Mouse (Mus musculus) heart, embryonic 10.5 days (tissue): ENCODE results near the gene Slc9a4. TPM values are rescaled to one million over a fixed set of nuclear protein-coding genes. Genes with fewer than 3 reads are reported as not detected.
"Not testable (repeated sequence)": the region's sequence is repeated elsewhere in the genome, so short reads cannot be mapped to it uniquely, and the experiment has no call there.

ENCODE experiments used
- DNase-seq: peaks from one replicate; pipeline ENCODE4 v3.0.0-alpha.2; 2017; ENCODE audit warnings: low spot score
- H3K27ac ChIP-seq: fragments of 300-500 bp; sonication (generic); 2 replicates; pipeline ENCODE4 v1.5.1; 2016; ENCODE audit warnings: mild to moderate bottlenecking
- H3K27me3 ChIP-seq: fragments of 300-500 bp; sonication (generic); 2 replicates; pipeline ENCODE4 v1.6.1; 2016; ENCODE audit warnings: mild to moderate bottlenecking; ENCODE audit not compliant: poor library complexity, insufficient read depth, severe bottlenecking
- H3K36me3 ChIP-seq: fragments of 300-500 bp; sonication (generic); 2 replicates; pipeline ENCODE4 v1.6.1; 2016; ENCODE audit warnings: mild to moderate bottlenecking, moderate library complexity
- H3K4me1 ChIP-seq: fragments of 300-500 bp; sonication (generic); 2 replicates; pipeline ENCODE4 v1.6.1; 2016; ENCODE audit warnings: mild to moderate bottlenecking
- H3K4me3 ChIP-seq: fragments of 300-500 bp; sonication (generic); 2 replicates; pipeline ENCODE4 v1.5.1; 2016; ENCODE audit warnings: mild to moderate bottlenecking, moderate library complexity
- H3K9me3 ChIP-seq: fragments of 300-500 bp; sonication (generic); 2 replicates; pipeline ENCODE4 v1.6.1; 2016; ENCODE audit warnings: mild to moderate bottlenecking, moderate library complexity
- WGBS: fragments of 180-500 bp; shearing (Covaris S2); methylation state at CpG from one replicate; pipeline ENCODE4 v1.1.7; 2016; 5-methylcytosine and 5-hydroxymethylcytosine counted together
- polyA plus RNA-seq: library from polyadenylated mRNA; unstranded; fragments of >200 nt; fragmentation: Nextera tagmentation; extraction: Ambion mirVana; gene quantifications from 2 replicates; pipeline ENCODE4 v1.2.1, GENCODE M21; 2016

The Slc9a4 gene
- polyA plus RNA-seq, 1 experiment from 2014 or later, result not detected

GRCm38 (mm10) chr1:40659017-40659416 lies 79.1 kb downstream of the Slc9a4 start:
- no peak for DNase-seq
- H3K27ac ChIP-seq, result no peak overlapping the region
- H3K9me3 ChIP-seq, result no peaks in the 10 kb centered on the region
- H3K27me3 ChIP-seq, result no peaks in the 10 kb centered on the region
- peaks cover 3% of the 10 kb centered on the region; the same call in 1 of the 2 replicates for H3K4me1 ChIP-seq
- H3K4me3 ChIP-seq, result no peak overlapping the region
- 62% methylated on average over 12 of the region's 12 CpGs for WGBS
- H3K36me3 ChIP-seq, result no peaks in the 10 kb centered on the region

DNA sequence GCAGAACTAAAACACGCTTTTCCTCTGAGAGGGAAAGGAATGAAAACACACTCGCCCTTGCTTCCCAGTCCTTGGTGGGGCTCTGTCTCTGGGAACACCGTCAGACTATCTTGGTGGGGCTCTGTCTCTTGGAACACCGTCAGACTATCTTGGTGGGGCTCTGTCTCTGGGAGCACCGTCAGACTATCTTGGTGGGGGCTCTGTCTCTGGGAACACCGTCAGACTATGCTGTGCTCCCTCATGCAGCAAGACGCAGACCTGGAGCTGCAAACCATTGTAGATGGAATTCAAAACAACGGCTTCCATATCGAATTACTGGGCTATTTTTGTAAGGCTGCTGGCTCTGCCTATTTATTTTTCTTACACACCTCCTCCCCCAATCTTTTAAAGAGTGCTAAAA lies 79.6 kb downstream of the Slc9a4 start:
- Histone ChIP-seq H3K9me3 (no peaks in the 10 kb centered on the region), H3K27ac (no peak overlapping the region)

DNA sequence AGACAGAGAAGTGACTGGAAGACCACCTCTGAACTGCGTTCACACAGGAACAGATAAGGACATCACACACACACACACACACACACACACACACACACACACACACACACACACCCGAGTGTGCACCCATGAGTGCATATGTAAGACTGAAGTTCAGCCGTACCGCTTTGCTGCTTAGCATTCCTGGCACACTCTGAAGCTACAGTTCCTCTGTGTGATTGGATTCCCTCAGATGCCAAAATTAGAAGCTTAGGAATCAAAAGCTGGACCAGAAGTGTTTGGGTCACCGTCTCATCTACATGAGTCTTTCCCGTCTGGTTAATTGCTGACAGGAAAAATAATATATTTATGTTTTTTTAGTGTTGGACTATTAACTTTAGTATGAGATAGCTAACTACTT lies 81.0 kb downstream of the Slc9a4 start:
- Histone ChIP-seq H3K27ac (no peak overlapping the region), H3K4me3 (no peak overlapping the region), H3K27me3 (peaks cover 11% of the 10 kb centered on the region; the same call in 1 of the 2 replicates), H3K4me1 (peaks cover 3% of the 10 kb centered on the region; the same call in 1 of the 2 replicates), H3K9me3 (no peaks in the 10 kb centered on the region), H3K36me3 (no peaks in the 10 kb centered on the region)
- 76% methylated on average over 6 of the region's 6 CpGs for whole genome bisulfite sequencing
- DNase-seq, result no peak

More for the DNA sequence above, 79.6 kb downstream of the Slc9a4 start:
- Histone ChIP-seq H3K36me3 (no peaks in the 10 kb centered on the region), H3K27me3 (no peaks in the 10 kb centered on the region), H3K4me1 (peaks cover 3% of the 10 kb centered on the region; the same call in 1 of the 2 replicates), H3K4me3 (no peak overlapping the region)
- DNase-seq, result no peak
- WGBS, result 46% methylated on average over 9 of the region's 9 CpGs

DNA sequence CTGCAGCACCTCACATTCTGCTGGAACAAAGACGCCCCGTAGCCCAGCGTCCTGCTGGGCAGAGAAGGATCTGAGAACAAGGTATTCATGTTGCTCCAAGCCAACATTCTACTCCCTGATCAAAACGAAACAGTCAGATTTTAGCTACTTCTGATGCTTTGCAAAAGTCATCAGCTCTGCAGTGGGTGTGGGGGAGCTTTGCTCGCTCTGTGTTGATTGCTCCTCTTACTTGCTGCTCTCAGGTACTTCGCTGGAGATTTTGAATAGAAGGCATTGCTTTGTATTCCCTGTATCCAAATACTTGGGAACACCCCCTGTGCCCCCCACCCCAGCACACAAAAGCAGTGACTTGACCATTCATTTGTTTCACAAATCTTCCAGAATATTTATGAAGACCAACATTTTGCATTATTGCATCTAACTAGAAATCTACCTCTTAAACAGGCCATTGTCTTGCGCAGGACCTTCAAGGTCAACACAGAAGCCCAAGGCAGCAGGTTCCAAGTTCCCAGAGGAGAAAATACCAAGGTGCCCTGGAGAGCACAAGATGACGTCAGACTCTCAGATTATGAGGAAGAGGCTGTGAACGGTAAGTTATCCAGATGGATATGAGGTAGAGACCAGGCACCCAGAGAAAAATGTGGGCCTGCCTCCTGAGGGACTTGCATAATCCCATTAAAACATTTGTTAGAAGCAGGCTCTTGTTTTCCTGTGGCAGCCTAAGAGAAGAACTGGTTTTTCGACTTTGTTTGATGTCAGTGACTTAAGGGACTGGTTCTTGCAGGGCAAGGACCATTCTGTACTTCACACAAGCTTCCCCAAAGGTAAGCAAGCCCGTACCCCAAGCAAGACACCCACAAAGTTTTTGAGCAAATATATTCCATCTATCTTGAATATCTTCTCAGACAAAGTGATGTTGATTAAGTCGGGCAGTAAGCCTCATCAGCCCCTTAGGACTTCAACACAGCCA lies 85.8 kb downstream of the Slc9a4 start:
- Histone ChIP-seq H3K27ac (no peak overlapping the region), H3K9me3 (no peaks in the 10 kb centered on the region), H3K27me3 (peaks cover 16% of the 10 kb centered on the region; the same call in 1 of the 2 replicates), H3K36me3 (no peaks in the 10 kb centered on the region), H3K4me1 (no peaks in the 10 kb centered on the region), H3K4me3 (no peak overlapping the region)
- DNase-seq, result no peak
- 22% methylated on average over 12 of the region's 12 CpGs for WGBS

GRCm38 (mm10) chr1:40667442-40667841 lies 87.6 kb downstream of the Slc9a4 start:
- not testable (repeated sequence) for DNase-seq, H3K36me3 ChIP-seq, H3K27ac ChIP-seq, H3K4me3 ChIP-seq, H3K4me1 ChIP-seq, H3K9me3 ChIP-seq
- WGBS, result 5% methylated on average over 3 of the region's 3 CpGs
- peaks cover 16% of the 10 kb centered on the region; the same call in 1 of the 2 replicates for H3K27me3 ChIP-seq

DNA sequence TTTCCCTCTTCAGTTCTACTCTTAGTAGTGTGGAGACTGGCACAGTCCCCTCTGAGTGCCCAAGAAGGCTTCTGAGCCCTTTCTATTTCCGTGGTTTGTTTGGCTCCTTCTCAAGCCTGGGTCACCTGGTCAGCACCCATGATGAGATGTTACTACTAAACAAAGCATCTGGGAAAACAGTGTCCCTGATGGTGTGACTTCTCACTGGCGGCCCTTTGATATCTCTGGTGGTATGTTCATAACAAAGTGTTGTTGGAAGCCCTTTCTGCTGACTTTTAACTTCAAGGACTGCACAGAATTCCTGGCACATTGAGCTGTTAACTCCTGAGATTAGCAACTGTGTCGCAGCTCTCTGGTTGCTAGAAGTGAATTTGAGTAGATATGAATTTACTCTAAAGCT lies 90.1 kb downstream of the Slc9a4 start:
- no peak for DNase-seq
- Histone ChIP-seq H3K36me3 (no peaks in the 10 kb centered on the region), H3K4me3 (no peak overlapping the region), H3K27ac (no peak overlapping the region), H3K4me1 (no peaks in the 10 kb centered on the region), H3K27me3 (peaks cover 13% of the 10 kb centered on the region; the same call in 1 of the 2 replicates), H3K9me3 (no peaks in the 10 kb centered on the region)
- WGBS, result 53% methylated on average over 3 of the region's 3 CpGs

DNA sequence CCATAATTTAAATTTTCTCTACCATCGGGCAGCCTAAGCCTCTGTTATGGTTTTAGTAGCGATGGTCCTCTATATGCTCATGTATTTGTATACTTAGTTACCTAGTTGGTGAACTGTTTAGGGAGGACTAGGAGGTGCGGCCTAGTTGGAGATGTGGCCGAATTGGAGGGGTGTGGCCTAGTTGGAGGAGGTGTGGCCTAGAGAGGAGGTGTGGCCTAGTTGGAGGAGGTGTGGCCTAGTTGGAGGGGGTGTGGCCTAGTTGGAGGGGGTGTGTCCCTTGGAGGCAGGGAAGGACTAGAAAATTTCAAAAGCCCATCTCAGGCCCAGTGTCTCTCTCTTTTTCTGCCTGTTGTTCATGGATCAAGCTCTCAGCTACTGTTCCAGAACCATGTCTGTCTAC lies 91.6 kb downstream of the Slc9a4 start:
- Histone ChIP-seq H3K36me3 (no peaks in the 10 kb centered on the region), H3K4me1 (no peaks in the 10 kb centered on the region), H3K4me3 (no peak overlapping the region), H3K27me3 (no peaks in the 10 kb centered on the region), H3K27ac (no peak overlapping the region), H3K9me3 (no peaks in the 10 kb centered on the region)
- DNase-seq, result no peak
- WGBS, result 88% methylated on average over 4 of the region's 4 CpGs

DNA sequence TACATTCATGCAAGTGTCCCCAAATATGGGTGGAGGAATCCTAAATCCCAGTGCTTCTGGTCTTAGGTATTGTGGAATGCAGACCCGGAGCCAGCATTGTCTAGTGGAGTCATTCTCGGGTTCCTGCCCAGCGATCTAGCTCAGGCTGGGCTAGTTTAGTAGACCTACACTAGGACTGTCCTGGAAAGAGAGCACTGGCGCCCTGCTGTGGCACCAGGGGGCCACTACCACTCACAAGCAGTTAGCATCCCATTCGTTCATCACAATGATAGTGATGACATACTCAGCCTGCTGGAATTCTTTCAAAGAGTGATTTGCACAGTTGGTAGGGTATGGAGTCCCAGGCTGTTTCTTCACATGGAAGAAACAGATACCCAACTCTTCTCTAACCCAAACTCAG lies 97.4 kb downstream of the Slc9a4 start:
- Histone ChIP-seq H3K27me3 (peaks cover 53% of the 10 kb centered on the region), H3K4me3 (no peak overlapping the region), H3K27ac (no peak overlapping the region), H3K4me1 (peaks cover 14% of the 10 kb centered on the region), H3K9me3 (no peaks in the 10 kb centered on the region), H3K36me3 (no peaks in the 10 kb centered on the region)
- no peak for DNase-seq
- 39% methylated on average over 5 of the region's 5 CpGs for WGBS

Other genes with a start within 250 kb of the Slc9a4 start
- 0.05 and 0.06 TPM in 2 replicates for gene Il1rl1, start 150.5 kb upstream of the Slc9a4 start, polyA plus RNA-seq
- gene Il18r1, start 114.5 kb upstream of the Slc9a4 start, polyA plus RNA-seq, result not detected in 2 replicates
- 0.09 and 0.14 TPM in 2 replicates for gene Il18rap, start 64.7 kb upstream of the Slc9a4 start, polyA plus RNA-seq
- gene Slc9a2, start 100.5 kb downstream of the Slc9a4 start, polyA plus RNA-seq, result 0.06 TPM in 1 of 2 replicates, not detected in the other
- 1.6 and 2.4 TPM in 2 replicates for gene Mfsd9, start 210.6 kb downstream of the Slc9a4 start, polyA plus RNA-seq
- 5.1 and 12.1 TPM in 2 replicates for gene Tmem182, start 225.5 kb downstream of the Slc9a4 start, polyA plus RNA-seq